Mouse (Mus musculus) heart, postnatal 0 days (tissue): ENCODE results near the gene Tmem86a. TPM values are rescaled to one million over a fixed set of nuclear protein-coding genes. Genes with fewer than 3 reads are reported as not detected.

Experiments used
- ATAC-seq: fragments of 200-750 bp; cut with Nextera tagmentation; 2 replicates; pipeline ENCODE4 v1.8.0; 2017; ENCODE audit warnings: low read depth, moderate number of reproducible peaks, moderate library complexity; ENCODE audit not compliant: insufficient read depth
- DNase-seq: peaks from one replicate; pipeline ENCODE4 v3.0.0-alpha.2; 2016; ENCODE audit warnings: low spot score
- H3K27ac ChIP-seq: fragments of 300-500 bp; sonication (generic); 2 replicates; pipeline ENCODE4 v1.5.1; 2014; ENCODE audit warnings: low read depth, mild to moderate bottlenecking
- H3K27me3 ChIP-seq: fragments of 300-500 bp; sonication (generic); 2 replicates; pipeline ENCODE4 v1.6.1; 2014; ENCODE audit warnings: low read length, mixed read lengths; ENCODE audit not compliant: control insufficient read depth, insufficient read depth
- H3K36me3 ChIP-seq: fragments of 300-500 bp; sonication (generic); replicated peaks from 2 replicates; pipeline ENCODE4 v1.6.1; 2014; ENCODE audit warnings: low read length, mixed read lengths; ENCODE audit not compliant: control insufficient read depth, insufficient read depth
- H3K4me1 ChIP-seq: fragments of 300-500 bp; sonication (generic); 2 replicates; pipeline ENCODE4 v1.6.1; 2014; ENCODE audit warnings: antibody characterized with exemption; ENCODE audit not compliant: control insufficient read depth, insufficient read depth
- H3K4me2 ChIP-seq: fragments of 300-500 bp; sonication (generic); 2 replicates; pipeline ENCODE4 v1.6.1; 2014; ENCODE audit warnings: low read depth, mild to moderate bottlenecking, low read length, moderate library complexity
- H3K4me3 ChIP-seq: fragments of 300-500 bp; sonication (generic); 2 replicates; pipeline ENCODE4 v1.5.1; 2014; ENCODE audit warnings: low read depth, low read length
- H3K9ac ChIP-seq: fragments of 300-500 bp; sonication (generic); replicated peaks from 2 replicates; pipeline ENCODE4 v1.6.1; 2014; ENCODE audit warnings: low read depth, low read length, mixed read lengths
- H3K9me3 ChIP-seq: fragments of 300-500 bp; sonication (generic); replicated peaks from 2 replicates; pipeline ENCODE4 v1.6.1; 2016; ENCODE audit warnings: low read length; ENCODE audit not compliant: control insufficient read depth
- CTCF ChIP-seq: IDR thresholded peaks from 2 replicates; pipeline ENCODE4 v1.5.1; 2016; ENCODE audit warnings: antibody characterized with exemption, control low read depth, low read depth
- EP300 ChIP-seq: IDR thresholded peaks from 2 replicates; pipeline ENCODE4 v1.6.1; 2016; ENCODE audit warnings: antibody characterized with exemption, low read depth
- WGBS: fragments of 180-500 bp; shearing (Covaris S2); extraction: QIAGEN DNeasy Blood & Tissue Kit; methylation state at CpG from one replicate; pipeline ENCODE4 v1.1.7; 2014; 5-methylcytosine and 5-hydroxymethylcytosine counted together
- polyA plus RNA-seq: library from polyadenylated mRNA; unstranded; fragments of >200 nt; fragmentation: Nextera tagmentation; extraction: Ambion mirVana; gene quantifications from 2 replicates; pipeline ENCODE4 v1.2.1, GENCODE M21; 2015
- total RNA-seq: library from RNA; depleted of rRNA; stranded (reverse); fragments of >200 nt; gene quantifications from 2 replicates; pipeline ENCODE4 v1.2.3, GENCODE M21; 2014; ENCODE audit warnings: low replicate concordance

Tmem86a gene
- total and polyA plus RNA-seq, 2 experiments from 2014 or later: 18.5 to 32.0 TPM

- Histone ChIP-seq H3K4me1 (peaks cover under 1% of the 10 kb centered on the region; the same call in 1 of the 2 replicates), H3K27me3 (no peaks in the 10 kb centered on the region), H3K9ac (no peak overlapping the region), H3K9me3 (no peaks in the 10 kb centered on the region), H3K36me3 (no peaks in the 10 kb centered on the region), H3K4me2 (no peak overlapping the region), H3K4me3 (no peak overlapping the region), H3K27ac (no peak overlapping the region)
- TF ChIP-seq CTCF: no peak
- TF ChIP-seq EP300: no peak
- WGBS: 57% methylated on average over 5 of the region's 5 CpGs
- DNase-seq (no peak), ATAC-seq (no peak)
These were observed 17.5 kb downstream of the Tmem86a start for GRCm38 (mm10) chr7:47067879-47068278.

- Histone ChIP-seq H3K4me3 (no peak overlapping the region), H3K27me3 (no peaks in the 10 kb centered on the region), H3K36me3 (no peaks in the 10 kb centered on the region), H3K27ac (no peak overlapping the region), H3K4me2 (no peak overlapping the region), H3K9me3 (no peaks in the 10 kb centered on the region), H3K4me1 (peaks cover 13% of the 10 kb centered on the region; the same call in 1 of the 2 replicates), H3K9ac (no peak overlapping the region)
- ATAC-seq (peak; percentile 21; the same call in 1 of the 2 replicates), DNase-seq (no peak)
- 76% methylated on average over 5 of the region's 5 CpGs for WGBS
- peak; percentile 26; the same call in 1 of the 2 replicates for TF ChIP-seq CTCF
- TF ChIP-seq EP300: no peak
These were observed 22.1 kb downstream of the Tmem86a start for GRCm38 (mm10) chr7:47072551-47072950.

GRCm38 (mm10) chr7:47073536-47074521 lies 23.4 kb downstream of the Tmem86a start:
- H3K27ac ChIP-seq: no peak overlapping the region
- no peak for ATAC-seq

GRCm38 (mm10) chr7:47076193-47076592 lies 25.8 kb downstream of the Tmem86a start:
- H3K9me3 ChIP-seq: no peaks in the 10 kb centered on the region
- TF ChIP-seq EP300: no peak
- no peak for TF ChIP-seq CTCF
- H3K27ac ChIP-seq: no peak overlapping the region
- H3K4me3 ChIP-seq: no peak overlapping the region
- WGBS: 82% methylated on average over 6 of the region's 6 CpGs
- no peaks in the 10 kb centered on the region for H3K36me3 ChIP-seq
- DNase-seq: no peak
- H3K4me1 ChIP-seq: peaks cover 13% of the 10 kb centered on the region; the same call in 1 of the 2 replicates
- H3K9ac ChIP-seq: no peak overlapping the region
- H3K4me2 ChIP-seq: no peak overlapping the region
- H3K27me3 ChIP-seq: no peaks in the 10 kb centered on the region
- ATAC-seq: no peak

More at GRCm38 (mm10) chr7:47073536-47074521, 23.4 kb downstream of the Tmem86a start:
- H3K4me2 ChIP-seq: no peak overlapping the region
- 48% methylated on average over 18 of the region's 18 CpGs for WGBS
- peaks cover 13% of the 10 kb centered on the region; the same call in 1 of the 2 replicates for H3K4me1 ChIP-seq
- H3K27me3 ChIP-seq: no peaks in the 10 kb centered on the region
- TF ChIP-seq CTCF: no peak
- no peak for TF ChIP-seq EP300
- no peak overlapping the region for H3K9ac ChIP-seq
- no peak for DNase-seq
- no peaks in the 10 kb centered on the region for H3K36me3 ChIP-seq
- H3K4me3 ChIP-seq: no peak overlapping the region
- H3K9me3 ChIP-seq: no peaks in the 10 kb centered on the region

- 57% methylated on average over 3 of the region's 3 CpGs for WGBS
- Histone ChIP-seq H3K9me3 (no peaks in the 10 kb centered on the region), H3K9ac (no peak overlapping the region), H3K4me3 (no peak overlapping the region), H3K27me3 (no peaks in the 10 kb centered on the region), H3K4me2 (no peak overlapping the region), H3K27ac (no peak overlapping the region), H3K36me3 (no peaks in the 10 kb centered on the region), H3K4me1 (peaks cover 13% of the 10 kb centered on the region; the same call in 1 of the 2 replicates)
- ATAC-seq (no peak), DNase-seq (no peak)
- TF ChIP-seq CTCF: no peak
- no peak for TF ChIP-seq EP300
These were observed 26.3 kb downstream of the Tmem86a start for GRCm38 (mm10) chr7:47076729-47077128.
